Mouse (Mus musculus) adrenal gland (tissue): Measurements from ENCODE around the gene Olfr206.
"Not testable (repeated sequence)": the region's sequence is repeated elsewhere in the genome, so short reads cannot be mapped to it uniquely, and the experiment has no call there.

ENCODE experiments used
- intact Hi-C: fragments of 180-260 bp; cut with DNase I; formaldehyde crosslinking; loops from one replicate; pipeline ENCODE4 v1.15.1; 2025
- long read RNA-seq, 2 experiments: library from polyadenylated mRNA; unstranded; transcript quantifications; one replicate each; pipeline ENCODE4 v2.0.0; 2020; ENCODE audit warnings: borderline replicate concordance in 1 of 2; ENCODE audit not compliant: insufficient replicate concordance in 1 of 2

Gene Olfr206
- long read RNA-seq, experiment 1 = 0 reads
- long read RNA-seq, experiment 2 = 0 reads

GRCm38 (mm10) chr16:59349146-59349545 is at the start of gene Olfr206:
Gene Olfr206, minus strand, starts transcription at chr16:59349246.
- intact Hi-C loops = no loop called here

GRCm38 (mm10) chr16:59393300-59393699 is 44.3 kb upstream of the Olfr206 start:
- intact Hi-C loops = no loop called here

- intact Hi-C loops = no loop called here
Observed at GRCm38 (mm10) chr16:59363893-59364292, 14.8 kb upstream of the Olfr206 start, which contains the start of gene Olfr209. Gene Olfr209, minus strand, starts transcription at chr16:59363993.

- intact Hi-C loops = no loop called here
Observed at GRCm38 (mm10) chr16:59331038-59331437, 18.0 kb downstream of the Olfr206 start, which contains the start of gene Olfr205. Gene Olfr205, minus strand, starts transcription at chr16:59331138.

- intact Hi-C loops = not testable (repeated sequence)
Observed at GRCm38 (mm10) chr16:59323262-59323661, 25.8 kb downstream of the Olfr206 start.

- intact Hi-C loops = no loop called here
Observed at GRCm38 (mm10) chr16:59318148-59318547, 30.9 kb downstream of the Olfr206 start, which contains the start of gene Olfr204. Gene Olfr204, minus strand, starts transcription at chr16:59318248.

- intact Hi-C loops = no loop called here
Observed at GRCm38 (mm10) chr16:59298581-59298980, 50.5 kb downstream of the Olfr206 start, which contains the start of gene Olfr203. Gene Olfr203, plus strand, starts transcription at chr16:59298881.
